Mouse (Mus musculus): ENCODE results near the gene Map2. TPM values are rescaled to one million over a fixed set of nuclear protein-coding genes. Genes with fewer than 3 reads are reported as not detected.

Gene Map2
- polyA plus RNA-seq, 1 experiment from 2014 or later = 12.7 TPM

- Histone ChIP-seq H3K9me3 (ENCODE audit: control insufficient read depth, low read length) (no peaks in the 10 kb centered on the region), H3K9ac (ENCODE audit: low read length) (no peak overlapping the region), H3K36me3 (ENCODE audit: control insufficient read depth, insufficient read depth, low read length) (no peaks in the 10 kb centered on the region), H3K27me3 (replicated peaks; ENCODE audit: control insufficient read depth, insufficient read depth, low read length) (no peaks in the 10 kb centered on the region), H3K27ac (ENCODE audit: low read depth) (no peak overlapping the region), H3K4me1 (replicated peaks; ENCODE audit: control insufficient read depth, insufficient read depth, low read length) (no peaks in the 10 kb centered on the region), H3K4me2 (ENCODE audit: low read length) (no peak overlapping the region), H3K4me3 (ENCODE audit: low read depth, low read length) (no peak overlapping the region)
- 64% methylated on average over 3 of the region's 3 CpGs for WGBS
- DNase-seq (ENCODE audit: low spot score) (no peak), ATAC-seq (replicated peaks; ENCODE audit: low FRiP score, low TSS enrichment, low read depth) (no peak)
Measured at GRCm38 (mm10) chr1:66459394-66459793, 284.3 kb downstream of the Map2 start.

GRCm38 (mm10) chr1:66460850-66461249 lies 285.8 kb downstream of the Map2 start:
- Histone ChIP-seq H3K9ac (ENCODE audit: low read length) (no peak overlapping the region), H3K27ac (ENCODE audit: low read depth) (no peak overlapping the region), H3K27me3 (replicated peaks; ENCODE audit: control insufficient read depth, insufficient read depth, low read length) (no peaks in the 10 kb centered on the region), H3K36me3 (ENCODE audit: control insufficient read depth, insufficient read depth, low read length) (no peaks in the 10 kb centered on the region), H3K9me3 (ENCODE audit: control insufficient read depth, low read length) (no peaks in the 10 kb centered on the region), H3K4me1 (replicated peaks; ENCODE audit: control insufficient read depth, insufficient read depth, low read length) (no peaks in the 10 kb centered on the region), H3K4me2 (ENCODE audit: low read length) (no peak overlapping the region), H3K4me3 (ENCODE audit: low read depth, low read length) (no peak overlapping the region)
- DNase-seq (ENCODE audit: low spot score) = no peak
- WGBS = 53% methylated on average over 4 of the region's 4 CpGs
- ATAC-seq (replicated peaks; ENCODE audit: low FRiP score, low TSS enrichment, low read depth) = no peak

GRCm38 (mm10) chr1:66467821-66468703 lies 293.0 kb downstream of the Map2 start, which contains the start of gene Unc80:
Gene Unc80, plus strand, starts transcription at chr1:66468367.
- no peak within 1 kb of the TSS for H3K9ac ChIP-seq (ENCODE audit: low read length)
- peaks cover 18% of the 10 kb centered on the region; the same call in 1 of the 2 replicates for H3K27me3 ChIP-seq (replicated peaks; ENCODE audit: control insufficient read depth, insufficient read depth, low read length)
- no peak within 1 kb of the TSS for H3K27ac ChIP-seq (ENCODE audit: low read depth)
- H3K4me3 ChIP-seq (ENCODE audit: low read depth, low read length) = peak within 1 kb of the TSS; percentile 42
- under 1% methylated on average over 57 of the region's 83 CpGs for WGBS
- ATAC-seq (replicated peaks; ENCODE audit: low FRiP score, low TSS enrichment, low read depth) (peak; percentile 88), DNase-seq (ENCODE audit: low spot score) (peak; percentile 76)
- H3K4me1 ChIP-seq (replicated peaks; ENCODE audit: control insufficient read depth, insufficient read depth, low read length) = 0 out of 2 replicates have a peak, but pooled peaks cover 3% of the 10 kb centered on the region
- no peaks in the 10 kb centered on the region for H3K9me3 ChIP-seq (ENCODE audit: control insufficient read depth, low read length)
- H3K4me2 ChIP-seq (ENCODE audit: low read length) = peak within 1 kb of the TSS; percentile 66
- no peaks in the 10 kb centered on the region for H3K36me3 ChIP-seq (ENCODE audit: control insufficient read depth, insufficient read depth, low read length)

- no peak overlapping the region for H3K27ac ChIP-seq (ENCODE audit: low read depth)
- peak; percentile 20; the same call in 1 of the 2 replicates for ATAC-seq (replicated peaks; ENCODE audit: low FRiP score, low TSS enrichment, low read depth)
- no peaks in the 10 kb centered on the region for H3K9me3 ChIP-seq (ENCODE audit: control insufficient read depth, low read length)
- no peak overlapping the region for H3K9ac ChIP-seq (ENCODE audit: low read length)
- peak overlapping the region; percentile 66 for H3K4me2 ChIP-seq (ENCODE audit: low read length)
- WGBS = 18% methylated on average over 3 of the region's 3 CpGs
- H3K36me3 ChIP-seq (ENCODE audit: control insufficient read depth, insufficient read depth, low read length) = no peaks in the 10 kb centered on the region
- no peak for DNase-seq (ENCODE audit: low spot score)
- 0 out of 2 replicates have a peak, but pooled peaks cover 3% of the 10 kb centered on the region for H3K4me1 ChIP-seq (replicated peaks; ENCODE audit: control insufficient read depth, insufficient read depth, low read length)
- H3K4me3 ChIP-seq (ENCODE audit: low read depth, low read length) = peak overlapping the region; percentile 42
- peaks cover 18% of the 10 kb centered on the region; the same call in 1 of the 2 replicates for H3K27me3 ChIP-seq (replicated peaks; ENCODE audit: control insufficient read depth, insufficient read depth, low read length)
Measured at GRCm38 (mm10) chr1:66468704-66469020, 293.6 kb downstream of the Map2 start.

GRCm38 (mm10) chr1:66482751-66483150 lies 307.7 kb downstream of the Map2 start:
- Histone ChIP-seq H3K36me3 (ENCODE audit: control insufficient read depth, insufficient read depth, low read length) (no peaks in the 10 kb centered on the region), H3K27me3 (replicated peaks; ENCODE audit: control insufficient read depth, insufficient read depth, low read length) (no peaks in the 10 kb centered on the region), H3K4me1 (replicated peaks; ENCODE audit: control insufficient read depth, insufficient read depth, low read length) (no peaks in the 10 kb centered on the region), H3K4me3 (ENCODE audit: low read depth, low read length) (no peak overlapping the region), H3K9me3 (ENCODE audit: control insufficient read depth, low read length) (no peaks in the 10 kb centered on the region), H3K4me2 (ENCODE audit: low read length) (no peak overlapping the region), H3K27ac (ENCODE audit: low read depth) (no peak overlapping the region), H3K9ac (ENCODE audit: low read length) (no peak overlapping the region)
- ATAC-seq (replicated peaks; ENCODE audit: low FRiP score, low TSS enrichment, low read depth) (no peak), DNase-seq (ENCODE audit: low spot score) (no peak)
- WGBS = 85% methylated on average over 3 of the region's 3 CpGs

Other genes with a start within 250 kb of the Map2 start
- not detected in 2 replicates for gene Crygf, start 248.8 kb upstream of the Map2 start, polyA plus RNA-seq (2014; fragmentation: Nextera tagmentation; extraction: Ambion mirVana)